Mouse (Mus musculus): ENCODE data around the gene Rbms3. TPM values are rescaled to one million over a fixed set of nuclear protein-coding genes. Genes with fewer than 3 reads are reported as not detected.

Gene Rbms3
- total and polyA plus RNA-seq, 2 experiments: 2.4 to 4.0 TPM

DNA sequence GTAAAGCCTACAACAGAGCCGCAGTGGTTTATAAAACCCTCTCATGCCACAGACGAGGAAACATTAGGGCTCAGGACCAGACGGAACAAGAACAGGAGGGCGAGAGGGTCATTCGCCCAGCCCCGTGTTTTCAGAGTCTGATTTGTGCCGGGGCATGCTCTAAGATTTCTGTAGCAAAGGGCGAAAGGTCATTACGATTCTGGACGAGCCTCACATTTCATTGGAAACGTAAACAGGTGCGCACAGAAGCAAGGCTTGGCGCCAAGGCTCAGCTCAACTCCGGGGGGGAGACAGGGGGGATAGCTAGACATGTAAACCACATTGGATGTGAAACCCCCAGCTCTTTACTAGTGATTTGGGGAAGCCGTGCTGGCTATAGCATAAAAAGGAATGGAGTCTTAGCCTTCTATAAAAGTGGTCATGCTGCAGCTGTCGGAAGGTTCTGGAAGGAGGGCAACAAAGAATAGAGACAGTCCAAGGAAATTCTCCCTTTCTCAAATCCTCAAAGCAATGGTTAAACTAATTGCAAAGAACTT lies 250.2 kb downstream of the Rbms3 start:
- H3K79me2 ChIP-seq (ENCODE audit: control insufficient read depth, insufficient read depth, low read length): no peaks in the 10 kb centered on the region
- H3K4me3 ChIP-seq (ENCODE audit: insufficient read depth, low read depth, low read length): no peak overlapping the region
- no peak for DNase-seq (ENCODE audit: extremely low read depth, low read depth, low spot score)
- H3K9ac ChIP-seq (ENCODE audit: low read depth, low read length): no peak overlapping the region
- no peaks in the 10 kb centered on the region for H3K36me3 ChIP-seq (ENCODE audit: control insufficient read depth, insufficient read depth, low read length)
- H3K27ac ChIP-seq (replicated peaks; ENCODE audit: insufficient read depth, low read depth, low read length): no peak overlapping the region
- H3K27me3 ChIP-seq (ENCODE audit: control insufficient read depth, insufficient read depth, low read length): no peaks in the 10 kb centered on the region
- no peak for TF ChIP-seq POLR2A (IDR thresholded peaks at IDR 0.05; ENCODE audit: extremely low read depth, insufficient read depth, low read length)
- TF ChIP-seq CTCF (IDR thresholded peaks at IDR 0.05; ENCODE audit: low read depth, low read length): no peak
- H3K4me1 ChIP-seq (ENCODE audit: control insufficient read depth, insufficient read depth, low read length): no peaks in the 10 kb centered on the region
- 46% methylated on average over 16 of the region's 16 CpGs for whole genome bisulfite sequencing

DNA sequence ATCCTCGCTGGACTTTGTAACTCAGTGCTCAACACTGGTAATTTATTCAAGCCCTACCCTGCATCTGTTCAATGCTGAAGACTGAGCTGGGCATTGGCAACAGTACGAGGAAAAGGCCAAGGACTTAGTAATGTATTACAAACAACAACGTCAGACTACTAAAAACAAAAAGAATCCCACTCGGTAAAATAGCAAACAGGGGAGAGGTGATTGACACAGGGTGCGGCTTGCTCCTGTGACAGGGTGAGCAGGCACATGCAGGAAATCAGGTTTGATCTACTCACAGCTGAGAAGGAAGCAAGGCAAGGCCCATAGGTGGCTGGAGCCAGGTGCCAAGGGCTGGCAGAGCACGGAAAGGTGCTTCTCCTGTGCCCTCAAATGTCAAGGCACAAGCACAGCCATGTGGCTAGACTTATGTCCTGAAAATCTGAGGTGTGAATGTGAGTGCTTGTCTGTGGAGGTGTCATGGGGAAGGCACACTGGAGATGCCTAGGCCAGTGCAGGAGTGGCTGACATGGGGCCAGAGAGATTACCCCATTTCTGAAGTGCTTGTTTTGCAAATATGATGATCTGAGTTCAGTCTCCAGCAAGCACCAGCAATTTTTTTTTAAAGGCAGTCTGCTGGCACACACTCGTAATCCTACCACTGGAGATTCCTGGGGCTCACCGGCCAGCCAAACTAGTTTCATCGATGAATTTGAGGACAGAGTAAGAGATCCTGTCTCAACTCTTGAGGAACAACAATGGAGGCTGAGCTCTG lies 251.4 kb downstream of the Rbms3 start:
- H3K27me3 ChIP-seq (ENCODE audit: control insufficient read depth, insufficient read depth, low read length): no peaks in the 10 kb centered on the region
- whole genome bisulfite sequencing: 66% methylated on average over 9 of the region's 9 CpGs
- H3K4me1 ChIP-seq (ENCODE audit: control insufficient read depth, insufficient read depth, low read length): no peaks in the 10 kb centered on the region
- no peaks in the 10 kb centered on the region for H3K36me3 ChIP-seq (ENCODE audit: control insufficient read depth, insufficient read depth, low read length)
- no peak overlapping the region for H3K27ac ChIP-seq (replicated peaks; ENCODE audit: insufficient read depth, low read depth, low read length)
- H3K9ac ChIP-seq (ENCODE audit: low read depth, low read length): no peak overlapping the region
- no peak overlapping the region for H3K4me3 ChIP-seq (ENCODE audit: insufficient read depth, low read depth, low read length)
- DNase-seq (ENCODE audit: extremely low read depth, low read depth, low spot score): no peak
- H3K79me2 ChIP-seq (ENCODE audit: control insufficient read depth, insufficient read depth, low read length): no peaks in the 10 kb centered on the region
- TF ChIP-seq POLR2A (IDR thresholded peaks at IDR 0.05; ENCODE audit: extremely low read depth, insufficient read depth, low read length) (no peak), CTCF (IDR thresholded peaks at IDR 0.05; ENCODE audit: low read depth, low read length) (no peak)

DNA sequence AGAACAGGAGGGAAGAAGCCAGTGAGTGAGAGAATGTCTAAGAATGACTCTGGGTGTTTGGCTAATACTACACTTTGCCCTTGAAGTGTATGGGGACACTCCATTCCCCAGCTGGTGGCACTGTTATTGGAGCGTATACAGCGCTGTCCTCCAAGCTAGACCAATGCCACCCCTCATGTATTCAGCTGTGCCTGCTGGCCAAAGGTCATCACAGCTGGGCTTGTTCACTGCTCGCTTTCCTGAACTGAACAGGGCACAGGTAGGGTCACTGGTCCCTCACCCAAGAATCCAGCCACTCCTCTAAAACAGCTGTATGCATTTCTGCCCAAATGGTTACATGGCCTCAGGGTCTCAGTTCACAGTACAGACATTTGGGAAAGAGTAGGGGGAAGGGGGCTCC lies 253.9 kb downstream of the Rbms3 start:
- Histone ChIP-seq H3K4me3 (ENCODE audit: insufficient read depth, low read depth, low read length) (no peak overlapping the region), H3K27ac (replicated peaks; ENCODE audit: insufficient read depth, low read depth, low read length) (no peak overlapping the region), H3K9ac (ENCODE audit: low read depth, low read length) (no peak overlapping the region), H3K79me2 (ENCODE audit: control insufficient read depth, insufficient read depth, low read length) (no peaks in the 10 kb centered on the region), H3K36me3 (ENCODE audit: control insufficient read depth, insufficient read depth, low read length) (no peaks in the 10 kb centered on the region), H3K27me3 (ENCODE audit: control insufficient read depth, insufficient read depth, low read length) (no peaks in the 10 kb centered on the region), H3K4me1 (ENCODE audit: control insufficient read depth, insufficient read depth, low read length) (no peaks in the 10 kb centered on the region; the same call in 1 of the 2 replicates)
- TF ChIP-seq POLR2A (IDR thresholded peaks at IDR 0.05; ENCODE audit: extremely low read depth, insufficient read depth, low read length) (no peak), CTCF (IDR thresholded peaks at IDR 0.05; ENCODE audit: low read depth, low read length) (no peak)
- DNase-seq (ENCODE audit: extremely low read depth, low read depth, low spot score): no peak
- WGBS: 96% methylated on average over 3 of the region's 3 CpGs

- TF ChIP-seq POLR2A (IDR thresholded peaks at IDR 0.05; ENCODE audit: extremely low read depth, insufficient read depth, low read length): no peak
- TF ChIP-seq CTCF (IDR thresholded peaks at IDR 0.05; ENCODE audit: low read depth, low read length): no peak
- Histone ChIP-seq H3K36me3 (ENCODE audit: control insufficient read depth, insufficient read depth, low read length) (no peaks in the 10 kb centered on the region), H3K4me3 (ENCODE audit: insufficient read depth, low read depth, low read length) (no peak overlapping the region), H3K27ac (replicated peaks; ENCODE audit: insufficient read depth, low read depth, low read length) (0 out of 2 replicates have a peak overlapping the region, but pooled peaks have one; percentile 18), H3K4me1 (ENCODE audit: control insufficient read depth, insufficient read depth, low read length) (no peaks in the 10 kb centered on the region; the same call in 1 of the 2 replicates), H3K9ac (ENCODE audit: low read depth, low read length) (no peak overlapping the region), H3K79me2 (ENCODE audit: control insufficient read depth, insufficient read depth, low read length) (no peaks in the 10 kb centered on the region), H3K27me3 (ENCODE audit: control insufficient read depth, insufficient read depth, low read length) (no peaks in the 10 kb centered on the region)
- peak; percentile 30 for DNase-seq (ENCODE audit: extremely low read depth, low read depth, low spot score)
- WGBS: 51% methylated on average over 7 of the region's 7 CpGs
These were observed 256.5 kb downstream of the Rbms3 start for GRCm38 (mm10) chr9:117373164-117373741.

DNA sequence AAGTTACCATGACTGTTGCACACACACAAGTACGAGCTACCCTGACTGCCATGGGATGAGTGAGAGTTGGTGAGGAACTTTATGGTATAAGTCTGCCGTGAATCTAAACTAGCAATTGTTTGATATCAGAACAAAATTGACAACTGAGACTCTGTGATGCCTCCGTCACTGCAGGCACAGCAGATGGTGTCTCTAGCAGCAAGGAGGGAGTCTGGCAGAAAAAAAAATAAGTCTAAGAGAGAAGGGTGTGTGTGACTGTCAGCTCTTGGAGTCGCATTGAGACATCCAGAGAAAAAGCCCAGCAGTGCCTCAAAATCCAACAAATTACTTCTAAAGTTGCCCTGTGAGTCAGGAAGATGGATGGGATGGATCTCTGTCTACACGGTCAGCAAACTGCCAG lies 257.7 kb downstream of the Rbms3 start:
- Histone ChIP-seq H3K27me3 (ENCODE audit: control insufficient read depth, insufficient read depth, low read length) (no peaks in the 10 kb centered on the region), H3K36me3 (ENCODE audit: control insufficient read depth, insufficient read depth, low read length) (no peaks in the 10 kb centered on the region), H3K4me3 (ENCODE audit: insufficient read depth, low read depth, low read length) (no peak overlapping the region), H3K4me1 (ENCODE audit: control insufficient read depth, insufficient read depth, low read length) (no peaks in the 10 kb centered on the region; the same call in 1 of the 2 replicates), H3K9ac (ENCODE audit: low read depth, low read length) (no peak overlapping the region), H3K79me2 (ENCODE audit: control insufficient read depth, insufficient read depth, low read length) (no peaks in the 10 kb centered on the region), H3K27ac (replicated peaks; ENCODE audit: insufficient read depth, low read depth, low read length) (no peak overlapping the region)
- WGBS: 85% methylated on average over 5 of the region's 5 CpGs
- TF ChIP-seq POLR2A (IDR thresholded peaks at IDR 0.05; ENCODE audit: extremely low read depth, insufficient read depth, low read length) (no peak), CTCF (IDR thresholded peaks at IDR 0.05; ENCODE audit: low read depth, low read length) (no peak)
- DNase-seq (ENCODE audit: extremely low read depth, low read depth, low spot score): no peak

Data from liver, adult 2 months (tissue).